Mouse (Mus musculus) lung, postnatal 0 days (tissue): Measurements from ENCODE around the gene Dapk2.

Experiments
- CTCF ChIP-seq: IDR thresholded peaks from 2 replicates; pipeline ENCODE4 v1.5.1; 2016; ENCODE audit warnings: antibody characterized with exemption, mild to moderate bottlenecking
- EP300 ChIP-seq: IDR thresholded peaks from 2 replicates; pipeline ENCODE4 v1.6.1; 2016; ENCODE audit warnings: antibody characterized with exemption, mild to moderate bottlenecking, control low read depth

DNA sequence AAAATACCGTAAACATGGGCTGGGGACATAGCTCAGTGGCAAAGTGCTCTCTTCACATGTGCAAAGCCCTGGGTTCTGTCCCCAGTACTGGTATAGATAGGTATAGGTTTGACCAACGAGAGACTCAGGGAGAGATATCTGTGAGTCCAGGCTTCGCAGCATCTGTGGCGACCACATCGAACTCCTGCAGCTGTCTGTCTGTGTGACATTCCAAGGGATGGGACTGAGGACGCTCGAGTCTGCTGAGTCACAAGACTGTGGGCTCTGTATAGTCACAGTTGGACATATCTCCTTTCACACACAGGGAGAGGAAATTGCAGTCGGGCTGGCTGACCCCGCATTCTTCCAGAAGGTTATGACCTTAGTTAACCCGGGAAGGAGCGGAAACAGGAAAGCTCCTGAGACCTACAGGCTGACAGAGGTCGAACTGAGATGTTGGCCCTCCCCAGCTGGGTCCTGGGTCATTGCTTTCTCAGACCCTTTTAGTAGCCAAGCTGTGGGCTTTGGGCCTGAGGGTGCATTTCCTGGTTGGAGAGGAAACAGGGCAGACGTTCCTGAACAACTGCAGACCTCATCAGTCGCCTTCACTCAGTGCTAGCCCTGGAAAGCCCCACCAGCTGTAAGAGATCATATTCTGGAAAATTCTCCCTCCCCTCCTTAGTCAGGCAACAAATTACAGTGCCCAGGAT lies 118.8 kb downstream of the Dapk2 start:
- TF ChIP-seq CTCF (no peak), EP300 (no peak)
